Mouse (Mus musculus): ENCODE data around the gene Tspan17. TPM values are rescaled to one million over a fixed set of nuclear protein-coding genes. Genes with fewer than 3 reads are reported as not detected.

The Tspan17 gene
- polyA plus RNA-seq (2014; fragmentation: Illumina TruSeq; extraction: RNeasy Lipid Tissue Mini Kit (QIAGEN cat#74804); ENCODE audit: low read depth, low replicate concordance): 42.7 TPM

GRCm38 (mm10) chr13:54788740-54789560, at the start of gene Tspan17:
Gene Tspan17 (plus strand): TSS chr13:54789377.

DNA sequence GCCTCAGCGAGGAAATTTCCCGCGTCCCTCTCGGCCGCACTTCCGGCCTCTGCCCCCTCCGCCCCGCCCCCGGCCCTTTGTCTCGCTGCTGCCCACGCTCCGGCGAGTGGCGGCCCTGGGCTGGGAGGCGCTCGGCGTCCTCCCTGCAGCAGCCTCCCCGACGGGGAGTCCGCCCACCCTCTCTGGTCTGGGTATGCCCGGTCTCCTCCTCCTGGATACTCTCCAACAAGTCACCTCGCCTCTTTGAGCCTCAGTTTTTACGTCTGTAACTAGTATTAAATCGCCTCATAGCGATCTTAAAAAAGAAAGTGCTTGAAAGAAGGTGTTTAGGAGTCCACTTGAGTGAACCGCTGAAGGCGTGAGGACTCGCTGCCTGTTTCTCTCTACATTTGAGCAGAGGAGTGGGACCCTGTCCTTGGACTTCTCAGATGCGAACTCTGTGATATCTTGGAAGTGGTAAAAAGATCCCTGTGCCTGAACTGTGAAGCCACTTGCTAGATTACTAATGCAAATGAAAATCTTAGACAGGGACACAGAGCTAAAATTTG, 39.2 kb upstream of the Tspan17 start, which contains the start of gene Gprin1:
Gprin1 (minus strand) TSS at position 11 of the 548 bp plus-strand sequence.

DNA sequence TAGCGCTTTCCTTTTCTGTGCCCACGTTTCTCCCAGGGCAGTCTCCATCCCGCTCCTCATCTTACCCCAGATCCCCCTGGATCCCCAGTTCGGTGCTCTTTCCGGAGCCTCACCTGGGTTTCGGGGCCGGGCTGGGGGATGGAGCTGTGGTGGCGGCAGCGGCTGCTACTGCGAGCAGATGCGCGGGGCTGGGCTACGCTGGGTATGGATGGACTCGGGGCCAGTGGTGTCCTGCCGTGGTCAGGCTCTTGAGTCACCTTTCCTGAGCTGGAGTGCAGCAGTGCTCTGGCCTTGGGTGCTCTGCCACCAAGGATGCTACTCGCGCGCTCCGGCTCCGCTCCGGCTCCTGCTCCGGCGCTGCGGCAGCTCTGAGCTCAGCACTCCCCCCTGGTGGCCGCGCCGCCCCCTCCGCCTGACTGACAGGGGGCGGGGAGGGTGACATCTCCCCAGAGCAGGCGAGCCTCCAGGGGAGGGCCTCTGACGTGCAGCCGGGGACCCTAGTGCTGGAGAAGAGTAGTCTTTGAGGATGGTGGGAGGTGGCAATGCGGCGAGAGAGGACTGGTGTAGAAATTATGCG, 22.9 kb upstream of the Tspan17 start, which contains the start of gene Sncb:
Sncb (minus strand) TSS at position 404 of the 577 bp plus-strand sequence.

GRCm38 (mm10) chr13:54783698-54784097, 5.5 kb upstream of the Tspan17 start, which contains the start of gene Eif4e1b:
Gene Eif4e1b (plus strand): TSS chr13:54783998.

Other genes starting within 250 kb of the Tspan17 start
- gene 4833439L19Rik, start 223.9 kb upstream of the Tspan17 start, polyA plus RNA-seq (2014; fragmentation: Illumina TruSeq; extraction: RNeasy Lipid Tissue Mini Kit (QIAGEN cat#74804); ENCODE audit: low read depth, low replicate concordance): 132 TPM
- 21.8 TPM for gene Arl10, start 214.4 kb upstream of the Tspan17 start, polyA plus RNA-seq (2014; fragmentation: Illumina TruSeq; extraction: RNeasy Lipid Tissue Mini Kit (QIAGEN cat#74804); ENCODE audit: low read depth, low replicate concordance)
- 20.6 TPM for gene Nop16, start 199.3 kb upstream of the Tspan17 start, polyA plus RNA-seq (2014; fragmentation: Illumina TruSeq; extraction: RNeasy Lipid Tissue Mini Kit (QIAGEN cat#74804); ENCODE audit: low read depth, low replicate concordance)
- gene Higd2a, start 199.2 kb upstream of the Tspan17 start, polyA plus RNA-seq (2014; fragmentation: Illumina TruSeq; extraction: RNeasy Lipid Tissue Mini Kit (QIAGEN cat#74804); ENCODE audit: low read depth, low replicate concordance): 134 TPM
- 50.8 TPM for gene Cltb, start 178.0 kb upstream of the Tspan17 start, polyA plus RNA-seq (2014; fragmentation: Illumina TruSeq; extraction: RNeasy Lipid Tissue Mini Kit (QIAGEN cat#74804); ENCODE audit: low read depth, low replicate concordance)
- 32.6 TPM for gene Faf2, start 167.6 kb upstream of the Tspan17 start, polyA plus RNA-seq (2014; fragmentation: Illumina TruSeq; extraction: RNeasy Lipid Tissue Mini Kit (QIAGEN cat#74804); ENCODE audit: low read depth, low replicate concordance)
- gene Rnf44, start 95.5 kb upstream of the Tspan17 start, polyA plus RNA-seq (2014; fragmentation: Illumina TruSeq; extraction: RNeasy Lipid Tissue Mini Kit (QIAGEN cat#74804); ENCODE audit: low read depth, low replicate concordance): 70.0 TPM
- gene Cdhr2, start 87.9 kb upstream of the Tspan17 start, polyA plus RNA-seq (2014; fragmentation: Illumina TruSeq; extraction: RNeasy Lipid Tissue Mini Kit (QIAGEN cat#74804); ENCODE audit: low read depth, low replicate concordance): 4.0 TPM
- gene Gprin1, start 39.5 kb upstream of the Tspan17 start, polyA plus RNA-seq (2014; fragmentation: Illumina TruSeq; extraction: RNeasy Lipid Tissue Mini Kit (QIAGEN cat#74804); ENCODE audit: low read depth, low replicate concordance): 0.06 TPM
- not detected for gene Sncb, start 22.8 kb upstream of the Tspan17 start, polyA plus RNA-seq (2014; fragmentation: Illumina TruSeq; extraction: RNeasy Lipid Tissue Mini Kit (QIAGEN cat#74804); ENCODE audit: low read depth, low replicate concordance)
- gene Eif4e1b, start 5.4 kb upstream of the Tspan17 start, polyA plus RNA-seq (2014; fragmentation: Illumina TruSeq; extraction: RNeasy Lipid Tissue Mini Kit (QIAGEN cat#74804); ENCODE audit: low read depth, low replicate concordance): 0.55 TPM
- gene Unc5a, start 160.0 kb downstream of the Tspan17 start, polyA plus RNA-seq (2014; fragmentation: Illumina TruSeq; extraction: RNeasy Lipid Tissue Mini Kit (QIAGEN cat#74804); ENCODE audit: low read depth, low replicate concordance): 15.9 TPM
- 3.2 TPM for gene Hk3, start 232.0 kb downstream of the Tspan17 start, polyA plus RNA-seq (2014; fragmentation: Illumina TruSeq; extraction: RNeasy Lipid Tissue Mini Kit (QIAGEN cat#74804); ENCODE audit: low read depth, low replicate concordance)

Measured in adipose tissue, adult 10 weeks (tissue).